Mouse (Mus musculus): ENCODE measurements at regions not wholly inside any gene's neighbourhood (a gene's known extent, or its start where the extent isn't known, plus 50 kb on each side); places are given as distances from the start of the nearest gene placed in this dataset.

GRCm38 (mm10) chr3:105130228-105130627, 63.6 kb downstream of the 4930564D02Rik start:
- no peak for DNase-seq

GRCm38 (mm10) chr3:105131053-105131452, 64.4 kb downstream of the 4930564D02Rik start:
- no peak for DNase-seq

GRCm38 (mm10) chr3:105133011-105133410, 66.4 kb downstream of the 4930564D02Rik start:
- DNase-seq: no peak

- no peak for DNase-seq
These were observed 74.7 kb downstream of the 4930564D02Rik start for GRCm38 (mm10) chr3:105141170-105141971.

GRCm38 (mm10) chr3:105142631-105143030, 76.0 kb downstream of the 4930564D02Rik start:
- DNase-seq: no peak

- DNase-seq: peak; percentile 33 to 36
These were observed 85.0 kb downstream of the 4930564D02Rik start for GRCm38 (mm10) chr3:105151475-105152157.

- DNase-seq: no peak
These were observed 85.5 kb downstream of the 4930564D02Rik start for GRCm38 (mm10) chr3:105152158-105152541.

GRCm38 (mm10) chr3:105158376-105158775, 91.7 kb downstream of the 4930564D02Rik start:
- DNase-seq: no peak

GRCm38 (mm10) chr3:105165355-105165754, 98.7 kb downstream of the 4930564D02Rik start:
- DNase-seq: peak; percentile 78 to 84

GRCm38 (mm10) chr3:105169117-105169516, 102.5 kb downstream of the 4930564D02Rik start:
- DNase-seq: no peak

- DNase-seq: no peak
These were observed 104.9 kb downstream of the 4930564D02Rik start for GRCm38 (mm10) chr3:105171527-105171926.

GRCm38 (mm10) chr3:105172054-105172453, 105.4 kb downstream of the 4930564D02Rik start:
- DNase-seq: no peak

GRCm38 (mm10) chr3:105191303-105191702, 124.7 kb downstream of the 4930564D02Rik start:
- DNase-seq: no peak

GRCm38 (mm10) chr3:105191830-105192229, 125.2 kb downstream of the 4930564D02Rik start:
- no peak for DNase-seq

- no peak for DNase-seq
These were observed 134.1 kb downstream of the 4930564D02Rik start for GRCm38 (mm10) chr3:105200735-105201134.

GRCm38 (mm10) chr3:105209164-105209563, 142.5 kb downstream of the 4930564D02Rik start:
- DNase-seq: no peak

GRCm38 (mm10) chr3:105211023-105211422, 144.4 kb downstream of the 4930564D02Rik start:
- DNase-seq: no peak

- no peak for DNase-seq
These were observed 145.1 kb downstream of the 4930564D02Rik start for GRCm38 (mm10) chr3:105211726-105212125.

- DNase-seq: no peak
These were observed 148.2 kb downstream of the 4930564D02Rik start for GRCm38 (mm10) chr3:105214867-105215266.

- no peak for DNase-seq
These were observed 149.1 kb downstream of the 4930564D02Rik start for GRCm38 (mm10) chr3:105215729-105216128.

GRCm38 (mm10) chr3:105219630-105220029, 153.0 kb downstream of the 4930564D02Rik start:
- no peak for DNase-seq

- DNase-seq: no peak
These were observed 154.0 kb downstream of the 4930564D02Rik start for GRCm38 (mm10) chr3:105220641-105221040.

- DNase-seq: no peak
These were observed 156.3 kb downstream of the 4930564D02Rik start for GRCm38 (mm10) chr3:105222925-105223324.

GRCm38 (mm10) chr3:105223671-105224070, 157.0 kb downstream of the 4930564D02Rik start:
- DNase-seq: no peak
